Mouse (Mus musculus) CH12.LX (cell line): ENCODE data around the gene Surf1. TPM values are rescaled to one million over a fixed set of nuclear protein-coding genes. Genes with fewer than 3 reads are reported as not detected.

Experiments used
- DNase-seq: peaks from one replicate; pipeline ENCODE4 v3.0.0-alpha.2; 2013; ENCODE audit errors: extremely low read depth
- H3K27ac ChIP-seq: 2 replicates; pipeline ENCODE4 v1.5.1; 2012; ENCODE audit warnings: low read depth, mild to moderate bottlenecking, control low read depth, moderate library complexity; ENCODE audit not compliant: insufficient read depth
- H3K27me3 ChIP-seq: replicated peaks from 2 replicates; pipeline ENCODE3; 2012; ENCODE audit warnings: inconsistent platforms
- H3K36me3 ChIP-seq, 2 experiments: replicated peaks in 1 of 2; 2 replicates each; pipeline versions ENCODE3 to v1.6.1; 2012; ENCODE audit warnings: inconsistent platforms in 1 of 2, low read length in 1 of 2, mild to moderate bottlenecking in 1 of 2, mixed read lengths in 1 of 2, moderate library complexity in 1 of 2; ENCODE audit not compliant: control insufficient read depth in 1 of 2, insufficient read depth in 1 of 2
- H3K4me1 ChIP-seq, 2 experiments: 2 replicates each; pipeline ENCODE4 v1.6.1; 2012; ENCODE audit warnings: inconsistent platforms in 1 of 2, moderate library complexity in 1 of 2; ENCODE audit not compliant: insufficient read depth in 2 of 2, control insufficient read depth in 1 of 2
- H3K4me2 ChIP-seq: 2 replicates; pipeline ENCODE4 v1.6.1; 2012; ENCODE audit warnings: low read depth, mild to moderate bottlenecking, control low read depth; ENCODE audit not compliant: poor library complexity, insufficient read depth, severe bottlenecking
- H3K4me3 ChIP-seq, 3 experiments: fragments of 150-350 bp in 1 of 3; sonication (generic) in 1 of 3; replicated peaks in 1 of 3; 2 replicates each; pipeline versions ENCODE3 to v1.5.1; 2011 to 2012; ENCODE audit warnings: low read depth in 2 of 3, low read length in 2 of 3, mild to moderate bottlenecking in 2 of 3, moderate library complexity in 2 of 3, control low read depth in 1 of 3, improper control_type of control experiment in 1 of 3, inconsistent platforms in 1 of 3, mixed read lengths in 1 of 3; ENCODE audit not compliant: poor library complexity in 1 of 3
- H3K79me2 ChIP-seq: replicated peaks from 2 replicates; pipeline ENCODE4 v1.6.1; 2012; ENCODE audit warnings: mild to moderate bottlenecking, moderate library complexity; ENCODE audit not compliant: control insufficient read depth, poor library complexity, insufficient read depth, severe bottlenecking; ENCODE audit errors: extremely low read depth
- H3K9ac ChIP-seq: 2 replicates; pipeline ENCODE4 v1.6.1; 2012; ENCODE audit warnings: low read depth, mild to moderate bottlenecking, control low read depth, moderate library complexity; ENCODE audit not compliant: insufficient read depth
- H3K9me3 ChIP-seq: replicated peaks from 2 replicates; pipeline ENCODE3; 2012; ENCODE audit warnings: low read length, inconsistent platforms, mixed read lengths
- BHLHE40 ChIP-seq: IDR thresholded peaks from 2 replicates; pipeline ENCODE4 v1.6.1; 2011; ENCODE audit warnings: mild to moderate bottlenecking, low read depth, low read length, improper control_type of control experiment
- CHD1 ChIP-seq: IDR thresholded peaks from 2 replicates; pipeline ENCODE4 v1.6.1; 2012; ENCODE audit warnings: low read depth, low read length, improper control_type of control experiment, inconsistent platforms
- CHD2 ChIP-seq: IDR thresholded peaks from 2 replicates; pipeline ENCODE4 v1.6.1; 2011; ENCODE audit warnings: low read length, improper control_type of control experiment
- CTCF ChIP-seq, 2 experiments: IDR thresholded peaks in 1 of 2; conservative IDR thresholded peaks in 1 of 2; 2 replicates each; pipeline ENCODE4 v1.5.1; 2011 to 2012; ENCODE audit warnings: low read depth in 2 of 2, low read length in 2 of 2, improper control_type of control experiment in 1 of 2, inconsistent platforms in 1 of 2, mild to moderate bottlenecking in 1 of 2, moderate library complexity in 1 of 2
- E2F4 ChIP-seq: IDR thresholded peaks from 2 replicates; pipeline ENCODE4 v1.6.1; 2011; ENCODE audit warnings: low read depth, low read length, improper control_type of control experiment; ENCODE audit not compliant: insufficient replicate concordance
- ELF1 ChIP-seq: IDR thresholded peaks from 2 replicates; pipeline ENCODE4 v1.6.1; 2014; ENCODE audit warnings: low read depth, mild to moderate bottlenecking, inconsistent platforms, low read length, improper control_type of control experiment
- EP300 ChIP-seq: IDR thresholded peaks from 2 replicates; pipeline ENCODE4 v1.6.1; 2011; ENCODE audit warnings: low read length, improper control_type of control experiment
- ETS1 ChIP-seq: conservative IDR thresholded peaks from 2 replicates; pipeline ENCODE4 v1.6.1; 2012; ENCODE audit warnings: low read depth, mild to moderate bottlenecking, inconsistent platforms, low read length, improper control_type of control experiment, moderate library complexity
- GABPA ChIP-seq: IDR thresholded peaks from 2 replicates; pipeline ENCODE4 v1.6.1; 2012; ENCODE audit warnings: low read depth, low read length, improper control_type of control experiment, inconsistent platforms; ENCODE audit not compliant: insufficient replicate concordance
- HCFC1 ChIP-seq: IDR thresholded peaks from 2 replicates; pipeline ENCODE4 v1.6.1; 2012; ENCODE audit warnings: low read depth, mild to moderate bottlenecking, inconsistent platforms, low read length, improper control_type of control experiment
- IRF4 ChIP-seq: IDR thresholded peaks from 2 replicates; pipeline ENCODE4 v1.6.1; 2014; ENCODE audit warnings: low read depth, mild to moderate bottlenecking, inconsistent platforms, low read length, improper control_type of control experiment
- JUN ChIP-seq: IDR thresholded peaks from 2 replicates; pipeline ENCODE4 v1.6.1; 2011; ENCODE audit warnings: low read depth, mild to moderate bottlenecking, low read length, improper control_type of control experiment, moderate library complexity; ENCODE audit not compliant: insufficient read depth
- JUND ChIP-seq: conservative IDR thresholded peaks from 2 replicates; pipeline ENCODE4 v1.6.1; 2011; ENCODE audit warnings: low read depth, low read length, improper control_type of control experiment
- KAT2A ChIP-seq: IDR thresholded peaks from 2 replicates; pipeline ENCODE4 v1.6.1; 2012; ENCODE audit warnings: low read length, improper control_type of control experiment, inconsistent platforms; ENCODE audit not compliant: insufficient replicate concordance
- MAFK ChIP-seq: IDR thresholded peaks from 2 replicates; pipeline ENCODE4 v1.6.1; 2011; ENCODE audit warnings: low read length, improper control_type of control experiment; ENCODE audit not compliant: insufficient replicate concordance
- MAX ChIP-seq: IDR thresholded peaks from 2 replicates; pipeline ENCODE4 v1.6.1; 2011; ENCODE audit warnings: low read length, improper control_type of control experiment
- MAZ ChIP-seq: IDR thresholded peaks from 2 replicates; pipeline ENCODE4 v1.6.1; 2012; ENCODE audit warnings: low read depth, mild to moderate bottlenecking, inconsistent platforms, low read length, improper control_type of control experiment, moderate library complexity
- MEF2A ChIP-seq: IDR thresholded peaks from 2 replicates; pipeline ENCODE4 v1.6.1; 2014; ENCODE audit warnings: low read depth, mild to moderate bottlenecking, inconsistent platforms, low read length, improper control_type of control experiment, borderline replicate concordance
- MXI1 ChIP-seq: IDR thresholded peaks from 2 replicates; pipeline ENCODE4 v1.6.1; 2011; ENCODE audit warnings: mild to moderate bottlenecking, low read depth, low read length, improper control_type of control experiment
- MYC ChIP-seq: IDR thresholded peaks from 2 replicates; pipeline ENCODE4 v1.6.1; 2011; ENCODE audit warnings: low read depth, mild to moderate bottlenecking, improper control_type of control experiment, low read length
- NELFE ChIP-seq: IDR thresholded peaks from 2 replicates; pipeline ENCODE4 v1.6.1; 2011; ENCODE audit warnings: low read depth, low read length, improper control_type of control experiment
- NRF1 ChIP-seq: IDR thresholded peaks from 2 replicates; pipeline ENCODE4 v1.6.1; 2014; ENCODE audit warnings: low read depth, mild to moderate bottlenecking, inconsistent platforms, low read length, improper control_type of control experiment, moderate library complexity
- PAX5 ChIP-seq: IDR thresholded peaks from 2 replicates; pipeline ENCODE4 v1.6.1; 2012; ENCODE audit warnings: low read length, inconsistent platforms, mixed read lengths
- POLR2A ChIP-seq: IDR thresholded peaks from 2 replicates; pipeline ENCODE4 v1.6.1; 2011; ENCODE audit warnings: low read depth, mild to moderate bottlenecking, improper control_type of control experiment, low read length
- POLR2AphosphoS2 ChIP-seq: IDR thresholded peaks from 2 replicates; pipeline ENCODE4 v1.6.1; 2011; ENCODE audit warnings: low read depth, low read length, improper control_type of control experiment
- RAD21 ChIP-seq: IDR thresholded peaks from 2 replicates; pipeline ENCODE4 v1.6.1; 2011; ENCODE audit warnings: low read depth, mild to moderate bottlenecking, low read length, improper control_type of control experiment, moderate library complexity
- RCOR1 ChIP-seq: conservative IDR thresholded peaks from 2 replicates; pipeline ENCODE4 v1.6.1; 2012; ENCODE audit warnings: low read depth, mild to moderate bottlenecking, inconsistent platforms, low read length, improper control_type of control experiment
- SIN3A ChIP-seq: IDR thresholded peaks from 2 replicates; pipeline ENCODE4 v1.6.1; 2012; ENCODE audit warnings: low read length, improper control_type of control experiment, inconsistent platforms
- SMC3 ChIP-seq: IDR thresholded peaks from 2 replicates; pipeline ENCODE4 v1.6.1; 2011; ENCODE audit warnings: low read depth, low read length, improper control_type of control experiment
- TBP ChIP-seq: conservative IDR thresholded peaks from 2 replicates; pipeline ENCODE4 v1.6.1; 2011; ENCODE audit warnings: low read depth, low read length, improper control_type of control experiment
- TCF12 ChIP-seq: IDR thresholded peaks from 2 replicates; pipeline ENCODE4 v1.6.1; 2014; ENCODE audit warnings: low read depth, mild to moderate bottlenecking, inconsistent platforms, low read length, improper control_type of control experiment
- UBTF ChIP-seq: IDR thresholded peaks from 2 replicates; pipeline ENCODE4 v1.6.1; 2012; ENCODE audit warnings: low read depth, mild to moderate bottlenecking, inconsistent platforms, low read length, improper control_type of control experiment, moderate library complexity
- USF1 ChIP-seq: IDR thresholded peaks from 2 replicates; pipeline ENCODE4 v1.6.1; 2014; ENCODE audit warnings: low read depth, mild to moderate bottlenecking, inconsistent platforms, low read length, improper control_type of control experiment
- USF2 ChIP-seq: conservative IDR thresholded peaks from 2 replicates; pipeline ENCODE4 v1.6.1; 2011; ENCODE audit warnings: low read depth, low read length, improper control_type of control experiment
- ZC3H11A ChIP-seq: IDR thresholded peaks from 2 replicates; pipeline ENCODE4 v1.6.1; 2012; ENCODE audit warnings: low read depth, mild to moderate bottlenecking, inconsistent platforms, low read length, improper control_type of control experiment
- ZKSCAN1 ChIP-seq: IDR thresholded peaks from 2 replicates; pipeline ENCODE4 v1.6.1; 2012; ENCODE audit warnings: low read depth, inconsistent platforms, low read length, improper control_type of control experiment, borderline replicate concordance
- ZMIZ1 ChIP-seq: IDR thresholded peaks from 2 replicates; pipeline ENCODE4 v1.6.1; 2012; ENCODE audit warnings: low read depth, mild to moderate bottlenecking, inconsistent platforms, low read length, improper control_type of control experiment
- ZNF384 ChIP-seq: IDR thresholded peaks from 2 replicates; pipeline ENCODE4 v1.6.1; 2012; ENCODE audit warnings: low read depth, low read length, improper control_type of control experiment, inconsistent platforms
- dilution Hi-C: fragments of 300-500 bp; cut with MboI; formaldehyde crosslinking; loops from 2 replicates; pipeline ENCODE4 v1.14.3; 2020; ENCODE audit warnings: low sequenced_read_pairs; ENCODE audit not compliant: extremely low pct_unique_long_range_greater_than_20kb, extremely low pct_ligation_motif_present
- in situ Hi-C: fragments of 300-500 bp; cut with MboI; formaldehyde crosslinking; loops from 3 replicates; pipeline ENCODE4 v1.14.3; 2019; ENCODE audit warnings: low sequenced_read_pairs, low pct_ligation_motif_present, low pct_unique_long_range_greater_than_20kb, mixed read lengths
- polyA plus RNA-seq: library from polyadenylated mRNA; unstranded; fragments of >175 nt; gene quantifications from 2 replicates; pipeline ENCODE4 v1.2.1, GENCODE M21; 2012; ENCODE audit warnings: low read depth; ENCODE audit not compliant: insufficient read length
- total RNA-seq, 2 experiments: library from RNA; depleted of rRNA; stranded (reverse); fragments of 300-350 nt in 1 of 2; fragments of >200 nt in 1 of 2; gene quantifications; 2 replicates each; pipeline ENCODE4 v1.2.3; 2012 to 2014

Gene Surf1
- 58.7 and 64.6 TPM in 2 replicates for total RNA-seq (2012; rRNA removed)
- 43.4 and 48.1 TPM in 2 replicates for total RNA-seq (2014; rRNA removed)
- 83.9 and 86.9 TPM in 2 replicates for polyA plus RNA-seq

- dilution Hi-C loops (no loop called here), in situ Hi-C loops (no loop called here)
- Histone ChIP-seq H3K9ac (peak within 1 kb of the TSS; percentile 89), H3K4me1 (peaks cover 17 to 58% of the 10 kb centered on the region in 2 experiments), H3K27me3 (no peaks in the 10 kb centered on the region), H3K4me2 (peak within 1 kb of the TSS; percentile 89), H3K9me3 (no peaks in the 10 kb centered on the region), H3K4me3 (peak within 1 kb of the TSS; percentile 85 to 94 (median 90)), H3K36me3 (peaks cover 66 to 74% of the 10 kb centered on the region in 2 experiments), H3K27ac (peak within 1 kb of the TSS; percentile 58), H3K79me2 (peaks cover 66% of the 10 kb centered on the region)
- TF ChIP-seq POLR2AphosphoS2 (peak; percentile 27; the same call in 1 of the 2 replicates), ELF1 (peak; percentile 94), ETS1 (0 out of 2 replicates have a peak, but pooled peaks have one; percentile 33), JUN (no peak), RCOR1 (no peak), UBTF (no peak), MAX (peak; percentile 94), MXI1 (peak; percentile 98), HCFC1 (peak; percentile 82), USF1 (peak; percentile 80), PAX5 (no peak), ZKSCAN1 (no peak), ZC3H11A (no peak), RAD21 (no peak), BHLHE40 (peak; percentile 83), TBP (peak; percentile 61; the same call in 1 of the 2 replicates), ZNF384 (no peak), MEF2A (peak; percentile 12; the same call in 1 of the 2 replicates), JUND (no peak), SMC3 (no peak), MAFK (no peak), ZMIZ1 (peak; percentile 86), GABPA (no peak), SIN3A (peak; percentile 98), POLR2A (peak; percentile 93), USF2 (peak; percentile 54), CTCF (conservative IDR thresholded peaks at IDR 0.05 in 1 of 2, IDR thresholded peaks at IDR 0.05 in 1 of 2; ENCODE audit: low read depth in 2 of 2, low read length in 2 of 2) (no peak), IRF4 (peak; percentile 33; the same call in 1 of the 2 replicates), E2F4 (no peak), TCF12 (peak; percentile 91), MYC (peak; percentile 93), NELFE (peak; percentile 90), KAT2A (0 out of 2 replicates have a peak, but pooled peaks have one; percentile 60), NRF1 (peak; percentile 39; the same call in 1 of the 2 replicates), MAZ (no peak), CHD1 (no peak), CHD2 (no peak), EP300 (no peak)
- peak; percentile 89 for DNase-seq
These were observed at the start of gene Surf1, which contains the start of gene Surf2 for GRCm38 (mm10) chr2:26915927-26916728. Surf1 (minus strand) TSS chr2:26916530. Surf2 (plus strand) TSS chr2:26916367.
